Mouse (Mus musculus) MEL (cell line): ENCODE measurements at regions not wholly inside any gene's neighbourhood (a gene's known extent, or its start where the extent isn't known, plus 50 kb on each side); places are given as distances from the start of the nearest gene placed in this dataset.

ENCODE experiments used
- DNase-seq: peaks from one replicate; pipeline ENCODE4 v3.0.0; 2011; ENCODE audit warnings: low read depth, low spot score
- H3K27ac ChIP-seq: 2 replicates; pipeline ENCODE4 v1.5.1; 2012; ENCODE audit warnings: low read depth, mild to moderate bottlenecking, control low read depth, low read length, moderate library complexity; ENCODE audit not compliant: control insufficient read depth
- H3K27me3 ChIP-seq, 2 experiments: fragments of 150-350 bp in 1 of 2; sonication (generic) in 1 of 2; 2 replicates each; pipeline ENCODE4 v1.6.1; 2012; ENCODE audit warnings: low read length in 2 of 2, mild to moderate bottlenecking in 2 of 2, improper control_type of control experiment in 1 of 2, moderate library complexity in 1 of 2; ENCODE audit not compliant: insufficient read depth in 2 of 2, control insufficient read depth in 1 of 2
- H3K36me3 ChIP-seq, 2 experiments: 2 replicates each; pipeline ENCODE4 v1.6.1; 2012 to 2014; ENCODE audit warnings: low read length in 2 of 2, improper control_type of control experiment in 1 of 2, inconsistent platforms in 1 of 2, mild to moderate bottlenecking in 1 of 2; ENCODE audit not compliant: insufficient read depth in 2 of 2, control insufficient read depth in 1 of 2
- H3K4me1 ChIP-seq, 2 experiments: fragments of 150-350 bp in 1 of 2; sonication (generic) in 1 of 2; 2 replicates each; pipeline ENCODE4 v1.6.1; 2012; ENCODE audit warnings: low read length in 2 of 2, improper control_type of control experiment in 1 of 2, mild to moderate bottlenecking in 1 of 2; ENCODE audit not compliant: insufficient read depth in 2 of 2, control insufficient read depth in 1 of 2
- H3K4me3 ChIP-seq, 2 experiments: fragments of 150-350 bp in 1 of 2; sonication (generic) in 1 of 2; 2 replicates each; pipeline ENCODE4 v1.5.1; 2012; ENCODE audit warnings: low read depth in 2 of 2, low read length in 2 of 2, mild to moderate bottlenecking in 2 of 2, moderate library complexity in 2 of 2, control low read depth in 1 of 2, improper control_type of control experiment in 1 of 2; ENCODE audit not compliant: control insufficient read depth in 1 of 2, insufficient read depth in 1 of 2
- H3K79me2 ChIP-seq: 2 replicates; pipeline ENCODE4 v1.6.1; 2012; ENCODE audit warnings: mild to moderate bottlenecking, low read length, moderate library complexity; ENCODE audit not compliant: control insufficient read depth, poor library complexity, insufficient read depth
- H3K9ac ChIP-seq: 2 replicates; pipeline ENCODE4 v1.6.1; 2012; ENCODE audit warnings: low read depth, mild to moderate bottlenecking, control low read depth, low read length, moderate library complexity; ENCODE audit not compliant: control insufficient read depth, poor library complexity, severe bottlenecking
- H3K9me3 ChIP-seq: fragments of 150-350 bp; sonication (generic); replicated peaks from 2 replicates; pipeline ENCODE4 v1.6.1; 2012; ENCODE audit warnings: mild to moderate bottlenecking, low read length, improper control_type of control experiment, moderate library complexity; ENCODE audit not compliant: insufficient read depth
- BHLHE40 ChIP-seq: IDR thresholded peaks from 2 replicates; pipeline ENCODE4 v1.6.1; 2012; ENCODE audit warnings: low read depth, mild to moderate bottlenecking, inconsistent platforms, low read length, improper control_type of control experiment, borderline replicate concordance
- CHD1 ChIP-seq: IDR thresholded peaks from 2 replicates; pipeline ENCODE4 v1.6.1; 2012; ENCODE audit warnings: low read depth, mild to moderate bottlenecking, inconsistent platforms, low read length, improper control_type of control experiment
- CHD2 ChIP-seq: IDR thresholded peaks from 2 replicates; pipeline ENCODE4 v1.6.1; 2011; ENCODE audit warnings: low read length, improper control_type of control experiment
- E2F4 ChIP-seq: IDR thresholded peaks from 2 replicates; pipeline ENCODE4 v1.6.1; 2011; ENCODE audit warnings: low read depth, low read length, improper control_type of control experiment, borderline replicate concordance
- ETS1 ChIP-seq: IDR thresholded peaks from 2 replicates; pipeline ENCODE4 v1.6.1; 2012; ENCODE audit warnings: low read depth, mild to moderate bottlenecking, inconsistent platforms, low read length, improper control_type of control experiment, moderate library complexity
- GATA1 ChIP-seq: IDR thresholded peaks from 2 replicates; pipeline ENCODE4 v1.6.1; 2011; ENCODE audit warnings: low read depth, low read length, improper control_type of control experiment
- JUND ChIP-seq: IDR thresholded peaks from 2 replicates; pipeline ENCODE4 v1.6.1; 2011; ENCODE audit warnings: low read depth, mild to moderate bottlenecking, improper control_type of control experiment, low read length
- MAX ChIP-seq: IDR thresholded peaks from 2 replicates; pipeline ENCODE4 v1.6.1; 2011; ENCODE audit warnings: low read length, improper control_type of control experiment
- MEF2A ChIP-seq: IDR thresholded peaks from 2 replicates; pipeline ENCODE4 v1.6.1; 2014; ENCODE audit warnings: low read depth, mild to moderate bottlenecking, inconsistent platforms, low read length, improper control_type of control experiment; ENCODE audit not compliant: poor library complexity, insufficient replicate concordance, severe bottlenecking; ENCODE audit errors: extremely low read depth
- MXI1 ChIP-seq: IDR thresholded peaks from 2 replicates; pipeline ENCODE4 v1.6.1; 2011; ENCODE audit warnings: mild to moderate bottlenecking, low read depth, low read length, improper control_type of control experiment
- MYC ChIP-seq: IDR thresholded peaks from 2 replicates; pipeline ENCODE4 v1.6.1; 2011; ENCODE audit warnings: low read depth, mild to moderate bottlenecking, low read length, improper control_type of control experiment, moderate library complexity
- NRF1 ChIP-seq: IDR thresholded peaks from 2 replicates; pipeline ENCODE4 v1.6.1; 2014; ENCODE audit warnings: low read depth, mild to moderate bottlenecking, inconsistent platforms, low read length, improper control_type of control experiment, moderate library complexity; ENCODE audit not compliant: poor library complexity, insufficient read depth, severe bottlenecking
- POLR2AphosphoS2 ChIP-seq: IDR thresholded peaks from 2 replicates; pipeline ENCODE4 v1.6.1; 2011; ENCODE audit warnings: low read length, improper control_type of control experiment
- POLR2AphosphoS5 ChIP-seq: IDR thresholded peaks from 2 replicates; pipeline ENCODE4 v1.6.1; 2012; ENCODE audit warnings: low read depth, borderline replicate concordance, mild to moderate bottlenecking, inconsistent platforms, low read length, moderate library complexity, mixed read lengths
- SMC3 ChIP-seq: IDR thresholded peaks from 2 replicates; pipeline ENCODE4 v1.6.1; 2011; ENCODE audit warnings: low read depth, low read length, improper control_type of control experiment
- UBTF ChIP-seq: IDR thresholded peaks from 2 replicates; pipeline ENCODE4 v1.6.1; 2012; ENCODE audit warnings: low read depth, mild to moderate bottlenecking, inconsistent platforms, low read length, improper control_type of control experiment, moderate library complexity, borderline replicate concordance; ENCODE audit not compliant: insufficient read depth
- USF2 ChIP-seq, 2 experiments: IDR thresholded peaks; 2 replicates each; pipeline ENCODE4 v1.6.1; 2011 to 2012; ENCODE audit warnings: improper control_type of control experiment in 2 of 2, low read length in 2 of 2, borderline replicate concordance in 1 of 2, inconsistent platforms in 1 of 2, low read depth in 1 of 2, mild to moderate bottlenecking in 1 of 2; ENCODE audit not compliant: insufficient read depth in 1 of 2
- ZC3H11A ChIP-seq: IDR thresholded peaks from 2 replicates; pipeline ENCODE4 v1.6.1; 2012; ENCODE audit warnings: low read depth, mild to moderate bottlenecking, inconsistent platforms, low read length, improper control_type of control experiment
- ZKSCAN1 ChIP-seq: IDR thresholded peaks from 2 replicates; pipeline ENCODE4 v1.6.1; 2012; ENCODE audit warnings: low read depth, mild to moderate bottlenecking, inconsistent platforms, low read length, improper control_type of control experiment, moderate library complexity
- ZNF384 ChIP-seq: IDR thresholded peaks from 2 replicates; pipeline ENCODE4 v1.6.1; 2012; ENCODE audit warnings: low read depth, mild to moderate bottlenecking, inconsistent platforms, low read length, improper control_type of control experiment

- Histone ChIP-seq H3K27ac (no peak overlapping the region), H3K4me3 (no peak overlapping the region), H3K27me3 (no peaks in the 10 kb centered on the region), H3K79me2 (no peaks in the 10 kb centered on the region), H3K9ac (no peak overlapping the region), H3K36me3 (no peaks in the 10 kb centered on the region), H3K9me3 (no peaks in the 10 kb centered on the region), H3K4me1 (no peaks in the 10 kb centered on the region)
- DNase-seq = no peak
- TF ChIP-seq BHLHE40 (no peak), USF2 (IDR thresholded peaks at IDR 0.05; ENCODE audit: borderline replicate concordance in 1 of 2, insufficient read depth in 1 of 2, low read depth in 1 of 2, low read length in 2 of 2) (no peak), ZC3H11A (no peak), CHD2 (no peak), MEF2A (no peak), POLR2AphosphoS5 (no peak), UBTF (no peak), JUND (no peak), MXI1 (no peak), ZNF384 (no peak)
These were observed 86.7 kb upstream of the Adgrl2 start for GRCm38 (mm10) chr3:149076928-149077551.

- Histone ChIP-seq H3K9me3 (no peaks in the 10 kb centered on the region), H3K9ac (no peak overlapping the region), H3K79me2 (no peaks in the 10 kb centered on the region), H3K27me3 (no peaks in the 10 kb centered on the region), H3K36me3 (no peaks in the 10 kb centered on the region), H3K27ac (no peak overlapping the region), H3K4me3 (no peak overlapping the region), H3K4me1 (no peaks in the 10 kb centered on the region)
- DNase-seq = no peak
- TF ChIP-seq MYC (no peak), ETS1 (no peak), SMC3 (no peak), MEF2A (no peak), ZKSCAN1 (no peak), ZC3H11A (no peak), E2F4 (no peak), USF2 (IDR thresholded peaks at IDR 0.05; ENCODE audit: borderline replicate concordance in 1 of 2, insufficient read depth in 1 of 2, low read depth in 1 of 2, low read length in 2 of 2) (no peak), MXI1 (no peak), MAX (no peak), NRF1 (no peak), CHD1 (no peak), GATA1 (no peak), POLR2AphosphoS2 (no peak)
These were observed 85.1 kb upstream of the Adgrl2 start for GRCm38 (mm10) chr3:149075488-149075851.
